Mouse (Mus musculus): ENCODE measurements at regions not wholly inside any gene's neighbourhood (a gene's known extent, or its start where the extent isn't known, plus 50 kb on each side); places are given as distances from the start of the nearest gene placed in this dataset.

DNA sequence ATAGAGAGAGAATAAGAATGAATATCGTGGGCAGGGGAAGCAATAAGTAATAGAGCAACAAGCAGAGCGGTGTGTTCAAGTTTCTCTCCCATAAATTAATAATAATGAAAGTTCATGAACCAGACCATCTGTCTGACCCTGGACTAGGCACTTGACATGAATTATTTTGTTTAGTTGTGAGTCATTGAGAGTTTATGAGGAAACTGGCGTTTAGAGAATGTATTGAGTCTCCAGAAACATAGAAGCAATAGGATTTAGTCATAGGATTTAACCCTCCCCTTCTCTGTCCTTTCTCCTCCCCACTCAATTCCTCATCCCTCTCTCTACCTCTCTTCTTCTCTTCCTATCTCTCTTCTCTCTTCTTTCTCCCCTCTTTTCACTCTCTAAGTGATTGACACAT, 219.1 kb upstream of the Prdm1 start:
- TF ChIP-seq GABPA (IDR thresholded peaks at IDR 0.05; ENCODE audit: low read depth, low read length), result no peak
- no peak for TF ChIP-seq ZC3H11A (IDR thresholded peaks at IDR 0.05; ENCODE audit: low read depth, low read length)
- no peak for TF ChIP-seq TCF12 (IDR thresholded peaks at IDR 0.05; ENCODE audit: low read depth, low read length)

Data from MEL (cell line).